Mouse (Mus musculus) left cerebral cortex, postnatal 10 days (tissue): ENCODE measurements at regions not wholly inside any gene's neighbourhood (a gene's known extent, or its start where the extent isn't known, plus 50 kb on each side); places are given as distances from the start of the nearest gene placed in this dataset.
A peak's percentile ranks its signal among the peaks of the same experiment; 100 is the strongest.

Source experiments
- DNase-seq, 2 experiments: peaks; one replicate each; pipeline ENCODE4 v3.0.0; 2021 to 2022; ENCODE audit warnings: low spot score in 2 of 2, mixed read lengths in 1 of 2; ENCODE audit errors: extremely low spot score in 1 of 2
- intact Hi-C: fragments of 180-260 bp; cut with DNase I; formaldehyde crosslinking; loops from one replicate; pipeline ENCODE4 v1.15.1; 2025

GRCm38 (mm10) chr15:10831106-10831505 lies 116.7 kb upstream of the Rai14 start:
- intact Hi-C loops = no loop called here
- no peak for DNase-seq

- intact Hi-C loops = no loop called here
- DNase-seq = no peak
These were observed 117.9 kb upstream of the Rai14 start for GRCm38 (mm10) chr15:10832331-10832730.

GRCm38 (mm10) chr15:10833866-10834571 lies 118.1 kb upstream of the C1qtnf3 start:
- intact Hi-C loops = no loop called here

GRCm38 (mm10) chr15:10838584-10839288 lies 113.4 kb upstream of the C1qtnf3 start:
- DNase-seq = no peak
- intact Hi-C loops = no loop called here

More at GRCm38 (mm10) chr15:10833866-10834571, 118.1 kb upstream of the C1qtnf3 start:
- DNase-seq = no peak

GRCm38 (mm10) chr15:10840621-10841034 lies 111.5 kb upstream of the C1qtnf3 start:
- intact Hi-C loops = no loop called here
- DNase-seq = peak in 1 of 2 experiments; percentile 78

GRCm38 (mm10) chr15:10843060-10843695 lies 109.0 kb upstream of the C1qtnf3 start:
- no peak for DNase-seq
- intact Hi-C loops = no loop called here

GRCm38 (mm10) chr15:10846722-10847121 lies 105.4 kb upstream of the C1qtnf3 start:
- no peak for DNase-seq

GRCm38 (mm10) chr15:10864004-10864775 lies 87.9 kb upstream of the C1qtnf3 start:
- intact Hi-C loops = no loop called here
- no peak for DNase-seq

More at GRCm38 (mm10) chr15:10846722-10847121, 105.4 kb upstream of the C1qtnf3 start:
- intact Hi-C loops = no loop called here

- no peak for DNase-seq
- intact Hi-C loops = no loop called here
These were observed 87.0 kb upstream of the C1qtnf3 start for GRCm38 (mm10) chr15:10865109-10865508.

GRCm38 (mm10) chr15:10866794-10867193 lies 85.3 kb upstream of the C1qtnf3 start:
- intact Hi-C loops = no loop called here
- DNase-seq = no peak

- intact Hi-C loops = no loop called here
- DNase-seq = no peak
These were observed 84.0 kb upstream of the C1qtnf3 start for GRCm38 (mm10) chr15:10868115-10868514.

- no peak for DNase-seq
- intact Hi-C loops = no loop called here
These were observed 83.2 kb upstream of the C1qtnf3 start for GRCm38 (mm10) chr15:10868716-10869585.

GRCm38 (mm10) chr15:10869879-10870278 lies 82.3 kb upstream of the C1qtnf3 start:
- intact Hi-C loops = no loop called here
- DNase-seq = peak in 1 of 2 experiments; percentile 39

- no peak for DNase-seq
- intact Hi-C loops = loop anchor here (1.0 kb wide), 1 partner anchor 371 kb away; no protein-coding TSS in a partner anchor
These were observed 79.7 kb upstream of the C1qtnf3 start for GRCm38 (mm10) chr15:10872322-10872967.

GRCm38 (mm10) chr15:10876328-10876727 lies 75.8 kb upstream of the C1qtnf3 start:
- DNase-seq = no peak
- intact Hi-C loops = no loop called here

- DNase-seq = no peak
- intact Hi-C loops = no loop called here
These were observed 70.4 kb upstream of the C1qtnf3 start for GRCm38 (mm10) chr15:10881726-10882125.

- intact Hi-C loops = no loop called here
These were observed 64.1 kb upstream of the C1qtnf3 start for GRCm38 (mm10) chr15:10887990-10888389.

More at GRCm38 (mm10) chr15:10887990-10888389, 64.1 kb upstream of the C1qtnf3 start:
- no peak for DNase-seq
